Mouse (Mus musculus) MEL (cell line): ENCODE results near the gene Ildr2.

Experiments
- ELF1 ChIP-seq: IDR thresholded peaks from 2 replicates; pipeline ENCODE4 v1.6.1; 2014; ENCODE audit warnings: low read depth, mild to moderate bottlenecking, inconsistent platforms, low read length, improper control_type of control experiment, moderate library complexity
- EP300 ChIP-seq, 2 experiments: IDR thresholded peaks; 2 replicates each; pipeline ENCODE4 v1.6.1; 2011; ENCODE audit warnings: improper control_type of control experiment in 2 of 2, low read length in 2 of 2, low read depth in 1 of 2, mild to moderate bottlenecking in 1 of 2
- POLR2A ChIP-seq, 2 experiments: IDR thresholded peaks; 2 replicates each; pipeline ENCODE4 v1.6.1; 2011 to 2012; ENCODE audit warnings: low read length in 2 of 2, mild to moderate bottlenecking in 2 of 2, control low read depth in 1 of 2, improper control_type of control experiment in 1 of 2, low read depth in 1 of 2, moderate library complexity in 1 of 2; ENCODE audit not compliant: control insufficient read depth in 1 of 2, insufficient read depth in 1 of 2, poor library complexity in 1 of 2
- ZC3H11A ChIP-seq: IDR thresholded peaks from 2 replicates; pipeline ENCODE4 v1.6.1; 2012; ENCODE audit warnings: low read depth, mild to moderate bottlenecking, inconsistent platforms, low read length, improper control_type of control experiment
- ZMIZ1 ChIP-seq: IDR thresholded peaks from 2 replicates; pipeline ENCODE4 v1.6.1; 2012; ENCODE audit warnings: low read depth, mild to moderate bottlenecking, inconsistent platforms, low read length, improper control_type of control experiment, moderate library complexity

DNA sequence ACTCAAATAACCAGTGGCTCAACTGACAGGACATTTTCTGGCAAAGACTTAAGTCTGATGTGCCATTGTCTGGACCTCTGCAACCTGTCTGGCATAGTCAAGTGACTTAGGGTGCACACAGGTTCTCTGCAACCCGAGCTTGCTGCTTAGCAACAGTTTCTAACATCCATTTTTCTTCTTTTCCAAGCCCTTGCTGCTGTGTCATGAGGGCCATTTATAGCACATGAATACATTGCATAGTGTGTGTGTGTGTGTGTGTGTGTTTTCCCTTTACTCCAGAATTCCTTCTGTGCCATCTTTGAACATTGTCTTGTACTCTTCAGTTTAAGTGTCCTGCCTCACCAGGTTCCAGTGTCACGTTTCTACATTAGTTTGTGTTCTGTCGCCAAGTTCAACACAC is 72.5 kb downstream of the Ildr2 start:
- TF ChIP-seq EP300 (IDR thresholded peaks at IDR 0.05; ENCODE audit: low read depth in 1 of 2, low read length in 2 of 2) = no peak
- TF ChIP-seq ELF1 = no peak
- TF ChIP-seq POLR2A (IDR thresholded peaks at IDR 0.05; ENCODE audit: control insufficient read depth in 1 of 2, insufficient read depth in 1 of 2, low read depth in 1 of 2, low read length in 2 of 2, poor library complexity in 1 of 2) = no peak
- TF ChIP-seq ZC3H11A = no peak
- TF ChIP-seq ZMIZ1 = no peak
